Mouse (Mus musculus) urinary bladder, postnatal 25 days (tissue): ENCODE data around the gene Ap1b1.

Experiments
- DNase-seq: peaks from one replicate; pipeline ENCODE4 v3.0.0; 2022; ENCODE audit warnings: low spot score

The Ap1b1 gene

DNA sequence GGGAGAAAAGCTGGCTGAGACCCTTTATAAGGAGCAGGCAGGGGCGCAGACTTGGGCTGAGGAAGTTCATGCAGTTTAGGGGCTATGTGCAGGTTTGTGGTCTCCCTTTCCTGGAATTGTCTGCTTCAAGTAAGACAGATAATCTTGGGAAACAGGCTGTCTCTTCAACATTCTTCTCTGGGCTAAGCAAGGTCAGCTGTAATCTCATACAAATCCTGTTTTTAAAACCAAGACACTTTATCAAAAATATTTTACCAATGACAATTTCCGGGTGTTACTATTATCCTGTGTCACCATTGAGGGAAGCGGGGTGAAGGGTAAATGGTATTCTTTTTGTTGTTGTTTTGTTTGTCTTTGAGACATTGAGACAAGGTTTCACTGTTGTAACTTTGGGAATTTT is 1.8 kb upstream of the Ap1b1 start:
- DNase-seq = no peak

DNA sequence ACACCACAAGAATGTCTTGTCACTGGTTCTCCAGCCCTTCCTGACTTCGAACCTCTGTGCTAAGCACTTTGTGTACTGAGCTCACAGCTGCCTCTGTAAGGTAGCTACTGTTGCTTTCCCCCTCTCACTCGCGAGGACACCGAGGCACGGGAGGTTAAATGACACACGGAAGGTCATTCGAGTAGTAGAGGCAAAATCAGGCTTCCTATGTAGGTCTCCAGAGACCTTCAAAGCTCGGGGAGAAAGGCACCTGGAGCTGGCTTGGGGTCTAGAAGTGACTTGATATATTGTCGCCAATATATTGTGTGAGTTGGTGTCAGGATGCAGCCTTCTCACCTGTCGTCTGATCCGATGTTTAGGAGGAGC is 846 bp downstream of the Ap1b1 start:
- no peak for DNase-seq

DNA sequence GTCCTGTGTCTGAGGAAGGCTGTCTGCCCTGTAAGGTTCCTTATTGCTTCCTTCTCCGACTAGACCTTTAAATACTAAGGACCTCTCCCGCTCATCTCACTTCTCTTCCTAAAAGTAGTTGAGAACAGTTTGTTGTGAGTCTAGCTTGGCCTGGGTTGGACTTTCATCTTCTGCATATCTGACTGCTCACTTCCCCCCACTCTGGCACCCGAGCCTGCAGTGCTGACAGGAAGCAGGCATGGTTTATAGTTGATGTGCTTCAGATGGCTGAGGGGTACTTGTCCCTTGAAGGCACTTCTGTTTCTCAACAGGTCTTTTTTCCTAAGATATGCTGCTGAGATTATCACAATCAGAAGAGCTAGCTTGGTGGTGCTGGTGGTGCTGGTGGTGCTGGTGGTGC is 2.6 kb downstream of the Ap1b1 start:
- DNase-seq = no peak

DNA sequence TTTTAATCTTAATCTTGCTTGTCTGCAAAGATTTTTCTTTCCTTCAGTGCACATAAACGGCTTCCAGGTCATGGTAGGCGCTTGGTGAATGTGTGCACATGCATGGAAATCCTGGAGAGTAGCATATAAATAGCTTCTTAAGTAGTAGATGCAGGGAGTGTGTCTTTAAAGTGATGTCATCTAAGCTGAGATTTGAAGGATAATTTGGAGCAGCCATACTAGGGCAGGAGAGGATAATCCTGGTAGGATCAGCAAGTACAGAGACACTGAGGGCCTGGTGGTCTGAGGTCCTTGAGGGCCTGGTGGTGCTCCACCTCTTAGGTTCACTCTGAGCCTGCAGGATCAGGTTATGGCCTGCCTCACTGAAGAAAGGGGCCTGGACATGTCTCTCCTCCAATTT is 5.8 kb downstream of the Ap1b1 start:
- DNase-seq = no peak

DNA sequence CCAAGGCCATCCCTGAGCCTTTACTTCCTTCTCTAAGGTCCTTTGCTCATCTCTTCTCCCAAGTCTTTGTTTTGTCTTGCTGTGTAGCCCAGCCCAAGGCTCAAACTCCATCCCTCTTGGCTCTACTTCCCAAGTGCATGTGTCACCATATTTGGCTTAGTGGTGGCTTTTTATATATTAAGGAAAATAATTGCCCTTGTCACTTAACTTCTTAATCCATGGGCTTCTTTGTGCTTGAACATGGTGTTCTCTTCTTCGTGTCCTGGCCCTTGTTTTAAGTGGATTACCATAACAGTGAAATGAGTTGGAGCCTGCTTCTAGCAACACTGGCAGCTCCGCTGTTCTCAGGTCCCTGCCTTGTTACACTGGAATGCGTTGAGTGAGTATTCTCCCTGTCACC is 9.1 kb downstream of the Ap1b1 start:
- DNase-seq = no peak

DNA sequence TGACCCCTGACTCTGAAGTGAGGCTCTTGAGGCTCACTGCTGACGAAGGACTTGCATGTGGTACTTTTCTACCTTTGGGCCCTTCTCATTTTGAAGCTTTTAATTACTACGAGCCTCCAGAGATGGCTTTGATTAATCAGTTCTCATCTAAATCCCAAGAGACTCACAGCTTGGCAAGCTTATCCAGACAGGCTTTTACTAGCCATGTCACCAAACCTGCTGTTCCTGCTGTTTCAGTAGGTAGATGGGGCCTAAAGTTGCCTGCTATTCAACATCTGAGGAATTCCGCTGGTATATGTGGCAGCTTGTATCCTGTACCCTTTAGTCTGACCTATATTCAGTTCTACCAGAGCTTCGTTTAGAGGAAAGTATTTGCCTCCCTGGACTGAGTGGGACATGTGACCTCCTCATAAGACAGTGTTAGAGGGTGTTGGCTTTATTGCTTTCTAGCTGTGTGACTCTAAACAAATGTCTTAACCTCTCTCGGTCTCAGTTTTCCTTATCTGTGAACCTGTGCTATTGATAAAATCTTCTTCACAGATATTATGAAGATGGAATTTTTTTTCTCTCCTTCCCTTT is 10.1 kb downstream of the Ap1b1 start:
- DNase-seq = no peak

DNA sequence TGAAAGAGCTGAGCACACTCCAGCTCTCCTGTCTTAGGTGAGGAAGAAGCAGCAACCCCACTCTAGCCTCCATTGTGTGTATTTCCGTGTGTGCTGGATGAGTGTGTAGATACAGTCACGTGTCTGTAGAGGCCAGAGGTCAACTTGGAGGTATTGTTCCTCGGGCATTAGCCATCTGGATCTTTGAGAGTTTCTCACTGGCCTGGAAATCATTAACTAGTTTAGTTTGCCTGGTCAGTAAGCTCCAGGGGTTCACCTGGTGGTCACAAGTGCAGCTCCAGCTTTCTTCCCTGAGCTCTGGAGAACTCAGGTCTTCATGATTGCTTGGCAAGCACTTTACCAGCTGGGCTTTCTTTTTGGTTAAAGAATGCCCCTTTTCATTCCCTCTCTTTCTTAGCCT is 11.7 kb downstream of the Ap1b1 start:
- no peak for DNase-seq

DNA sequence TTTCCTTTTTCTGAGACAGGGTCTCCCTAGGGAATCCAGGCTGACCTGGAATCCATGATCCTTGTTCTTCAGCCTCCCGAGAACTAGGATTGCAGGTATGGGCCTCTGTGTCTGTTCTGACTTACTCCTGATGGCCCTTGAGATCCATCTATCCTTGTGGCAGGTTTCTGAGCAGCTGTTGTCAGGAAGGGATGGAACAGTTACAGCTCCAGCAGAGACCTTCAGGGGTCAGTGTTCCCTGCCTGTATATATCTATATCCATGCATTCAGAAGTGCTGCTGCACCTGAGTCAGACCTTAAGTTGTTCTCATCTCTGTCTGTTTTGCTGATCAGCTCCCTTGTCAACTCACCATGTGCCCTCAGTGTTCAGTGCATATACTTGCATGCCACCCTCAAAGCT is 12.1 kb downstream of the Ap1b1 start:
- no peak for DNase-seq

DNA sequence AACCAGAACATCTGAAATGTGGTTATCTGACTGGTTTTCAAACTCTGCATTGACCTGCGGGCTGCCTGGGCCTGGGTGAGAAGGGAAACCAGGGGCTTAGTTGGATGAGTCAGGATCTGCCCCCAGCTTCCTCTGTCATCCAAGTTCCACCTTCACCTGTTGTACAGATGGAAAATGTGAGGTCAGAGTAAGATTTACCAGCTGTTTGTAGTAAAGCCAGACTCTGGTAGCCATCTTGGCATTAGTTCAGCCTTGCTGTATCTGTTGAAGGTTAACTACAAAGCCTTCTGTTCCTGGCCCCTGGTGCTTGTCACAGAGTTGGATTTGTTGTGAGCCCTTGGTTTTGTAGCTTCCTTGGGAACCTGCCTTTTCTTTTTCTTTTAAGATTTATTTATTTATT is 13.6 kb downstream of the Ap1b1 start:
- DNase-seq = no peak

DNA sequence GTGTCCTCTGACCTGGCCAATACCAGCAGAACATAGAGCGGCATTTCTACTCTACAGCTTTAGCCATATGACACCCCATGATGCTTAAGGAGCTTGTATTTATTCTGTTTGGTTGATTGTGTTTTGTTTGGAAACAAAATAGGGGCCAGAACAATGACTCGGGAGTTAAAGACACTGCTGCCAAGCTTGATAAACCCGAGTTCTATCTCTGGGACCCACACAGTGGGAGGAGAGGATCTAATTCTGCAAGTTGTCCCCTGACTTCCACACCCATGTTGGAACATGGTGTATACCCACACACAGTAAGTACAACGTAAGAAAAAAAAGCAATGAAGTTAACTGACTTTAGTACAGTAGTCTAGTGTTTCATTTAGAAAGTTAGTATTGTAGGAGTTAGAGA is 16.2 kb downstream of the Ap1b1 start:
- DNase-seq = no peak

DNA sequence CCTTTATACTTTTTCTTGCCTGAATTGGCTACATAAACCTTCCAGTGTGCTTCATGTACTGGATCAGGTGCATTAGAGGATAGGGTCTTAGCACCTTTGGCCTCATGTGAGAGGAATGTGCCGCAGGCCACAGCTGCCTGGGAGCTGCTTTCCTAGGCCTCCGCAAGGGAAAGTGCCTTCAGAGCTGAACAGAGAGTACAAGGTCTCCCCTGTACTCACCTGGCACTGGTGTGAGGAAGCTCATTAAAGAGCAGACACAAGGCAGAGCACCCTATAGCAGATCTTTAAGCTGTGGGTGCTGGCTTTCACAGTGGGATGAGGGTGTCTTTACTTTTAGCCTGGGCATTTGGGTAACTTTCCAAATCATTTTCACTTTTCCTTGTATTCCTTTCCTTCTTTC is 18.9 kb downstream of the Ap1b1 start:
- DNase-seq = no peak

DNA sequence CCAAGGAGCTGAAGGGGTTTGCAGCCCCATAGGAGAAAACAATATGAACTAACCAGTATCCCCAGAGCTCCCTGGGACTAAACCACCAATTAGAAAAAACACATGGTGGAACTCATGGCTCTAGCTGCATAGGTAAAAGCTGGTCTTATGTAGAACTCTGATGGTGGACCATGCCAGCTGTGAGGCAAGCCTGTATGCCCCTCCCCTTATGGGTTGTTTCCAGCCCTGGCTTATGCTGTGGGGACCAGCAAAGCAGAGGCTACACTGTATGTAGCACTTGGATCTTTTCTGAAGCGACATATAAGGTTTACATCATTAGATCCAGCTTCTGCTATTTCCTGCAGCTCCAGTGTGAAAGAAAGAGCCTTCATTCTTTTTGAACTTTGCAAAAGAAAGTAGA is 20.6 kb downstream of the Ap1b1 start:
- DNase-seq = no peak

DNA sequence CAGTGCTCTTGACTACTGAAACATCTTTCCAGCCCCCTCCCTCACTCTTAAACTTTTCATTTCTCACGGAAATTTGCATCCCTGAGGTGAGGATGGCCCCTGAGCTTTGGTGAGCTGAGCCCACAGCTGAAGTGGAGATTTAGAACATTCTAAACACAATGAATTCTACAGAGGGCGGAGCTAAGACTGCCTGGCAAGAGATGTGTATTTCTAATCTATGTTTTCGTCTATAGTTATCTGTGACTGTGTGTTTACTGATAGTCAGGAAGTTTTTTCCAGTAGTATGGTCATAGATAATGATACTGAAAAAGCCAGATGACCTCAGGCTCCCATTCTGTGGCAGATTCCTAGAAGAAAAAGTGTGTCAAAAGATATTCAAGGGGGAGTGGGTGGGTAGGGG is 22.2 kb downstream of the Ap1b1 start:
- DNase-seq = no peak

DNA sequence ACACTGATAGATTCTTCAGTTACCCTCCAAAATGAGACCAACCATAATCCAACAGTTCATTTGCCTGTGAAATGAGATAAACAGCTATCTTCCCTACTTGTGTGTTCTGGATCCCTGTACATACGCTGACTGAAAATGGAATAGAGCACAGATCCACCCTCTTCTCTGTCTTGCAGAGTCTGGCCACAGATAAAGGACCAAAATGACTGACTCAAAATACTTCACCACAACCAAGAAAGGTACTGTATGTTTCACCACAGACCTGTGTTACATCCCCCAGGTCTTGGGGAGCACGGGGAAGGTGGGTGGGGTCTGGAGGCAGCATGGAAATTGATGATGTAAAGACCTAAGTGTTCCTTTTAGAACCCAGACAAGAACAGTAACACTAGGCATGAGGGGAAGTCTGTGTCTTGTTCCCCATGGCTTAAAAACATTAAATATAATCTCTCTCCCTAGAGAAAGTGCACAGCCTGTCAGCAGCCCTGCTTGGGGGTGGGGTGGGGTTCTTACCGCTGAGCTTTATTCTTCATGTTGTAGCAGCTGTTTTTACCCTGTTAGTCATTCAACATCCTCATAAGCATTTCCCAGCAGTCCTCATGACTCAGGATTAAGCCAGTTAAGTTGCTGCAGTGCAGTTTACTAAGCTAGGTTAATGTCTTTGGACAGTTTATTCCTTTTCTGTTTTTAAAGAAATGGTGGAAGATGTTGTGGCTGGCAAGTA is 22.9 kb downstream of the Ap1b1 start:
- no peak for DNase-seq

DNA sequence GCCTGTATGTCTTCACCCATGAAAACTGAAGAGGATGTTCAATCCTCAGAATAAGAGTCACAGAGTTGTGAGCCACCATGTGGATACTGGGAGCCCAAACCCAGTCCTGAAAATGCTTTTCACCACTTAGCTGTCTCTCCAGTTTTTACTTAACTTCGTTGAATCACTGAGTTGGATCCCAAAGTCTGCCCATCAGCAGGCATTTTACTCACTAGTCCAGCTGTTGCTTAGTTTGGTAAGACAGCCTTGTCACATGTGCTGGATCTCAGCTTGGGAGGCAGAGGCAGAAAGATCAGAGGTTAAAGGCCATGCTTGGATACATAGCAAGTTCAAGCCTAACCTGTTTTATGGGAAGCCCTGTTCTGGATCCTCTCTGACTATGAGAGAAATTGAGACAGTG is 23.6 kb downstream of the Ap1b1 start:
- DNase-seq = no peak

DNA sequence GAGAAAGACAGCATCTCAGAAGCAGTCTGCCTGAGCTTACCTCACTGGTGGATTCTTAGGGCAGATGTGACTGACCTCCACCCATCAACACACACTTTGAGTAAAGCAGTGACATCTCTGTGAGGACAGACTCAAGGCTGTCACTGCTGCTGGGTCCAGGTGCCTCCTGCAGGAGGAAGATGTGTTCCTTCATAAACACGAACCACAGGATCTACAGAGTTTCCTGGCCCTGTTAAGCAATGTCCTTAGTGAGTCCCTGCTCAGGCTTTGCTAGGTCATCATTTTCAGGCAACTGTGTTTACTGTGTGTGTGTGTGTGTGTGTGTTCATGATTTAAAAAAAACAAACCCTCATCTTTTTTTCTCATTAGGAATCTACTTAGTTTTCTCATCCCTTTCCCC is 24.9 kb downstream of the Ap1b1 start:
- no peak for DNase-seq

DNA sequence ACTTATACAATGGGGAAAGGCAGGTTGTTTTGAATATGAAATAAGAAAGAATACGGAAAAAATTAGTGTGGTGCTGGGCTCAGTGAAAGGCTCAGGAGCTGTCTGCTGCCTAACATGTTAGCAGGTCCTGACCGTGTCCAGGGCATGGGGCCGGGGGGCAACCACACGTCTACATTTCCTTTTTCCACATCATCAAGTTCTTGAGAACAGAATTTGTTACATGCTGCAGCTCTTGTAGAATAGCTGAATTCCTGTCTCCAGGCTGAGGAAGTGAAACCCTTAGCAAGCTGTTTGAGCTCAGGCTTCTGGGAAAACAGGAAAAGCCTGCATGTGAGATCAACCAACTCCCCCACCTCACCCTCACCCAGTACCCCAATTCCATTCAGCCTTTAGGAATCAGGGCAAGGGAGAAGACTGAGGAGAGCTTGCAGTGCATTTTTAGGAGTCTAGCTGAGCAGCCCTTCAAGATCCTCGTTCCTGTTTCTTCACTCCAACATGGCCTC is 25.6 kb downstream of the Ap1b1 start:
- DNase-seq = no peak

DNA sequence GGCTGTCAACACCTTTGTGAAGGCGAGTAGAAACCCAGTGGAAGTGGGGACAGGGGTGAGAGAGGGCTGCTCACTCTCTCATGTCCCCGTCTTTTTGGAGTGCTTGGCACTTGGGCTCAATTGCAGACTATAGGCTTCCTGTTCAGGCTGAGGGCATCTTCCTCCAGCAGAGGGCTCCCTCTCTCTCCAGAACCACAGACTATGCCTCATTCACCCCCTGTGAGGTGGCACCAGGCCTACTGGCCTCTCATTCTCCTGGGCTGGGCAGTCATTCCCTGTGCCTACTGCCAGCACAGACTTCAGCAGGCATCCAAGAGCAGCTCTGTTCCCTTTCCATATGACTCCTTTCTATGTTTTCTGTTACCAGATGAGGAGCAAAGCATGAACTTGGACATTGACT is 29.1 kb downstream of the Ap1b1 start:
- peak; percentile 57 for DNase-seq

DNA sequence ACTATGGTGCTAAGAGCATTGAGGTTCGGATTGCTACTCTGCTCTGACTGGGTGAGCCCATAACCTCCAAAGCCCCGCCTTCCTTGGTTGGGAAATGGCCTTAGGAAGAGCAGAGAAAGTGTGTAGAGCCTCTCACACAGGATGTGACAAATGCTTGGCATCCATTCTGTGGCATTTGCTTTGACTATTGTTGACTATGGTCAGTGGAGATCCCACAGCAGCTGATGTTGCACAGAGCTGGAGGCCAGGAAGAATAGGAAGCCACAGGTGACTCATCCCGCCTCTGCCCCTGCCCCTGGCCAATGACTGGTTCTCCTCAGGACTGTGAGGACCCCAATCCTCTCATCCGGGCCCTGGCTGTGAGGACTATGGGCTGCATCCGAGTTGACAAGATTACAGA is 29.7 kb downstream of the Ap1b1 start:
- DNase-seq = no peak

DNA sequence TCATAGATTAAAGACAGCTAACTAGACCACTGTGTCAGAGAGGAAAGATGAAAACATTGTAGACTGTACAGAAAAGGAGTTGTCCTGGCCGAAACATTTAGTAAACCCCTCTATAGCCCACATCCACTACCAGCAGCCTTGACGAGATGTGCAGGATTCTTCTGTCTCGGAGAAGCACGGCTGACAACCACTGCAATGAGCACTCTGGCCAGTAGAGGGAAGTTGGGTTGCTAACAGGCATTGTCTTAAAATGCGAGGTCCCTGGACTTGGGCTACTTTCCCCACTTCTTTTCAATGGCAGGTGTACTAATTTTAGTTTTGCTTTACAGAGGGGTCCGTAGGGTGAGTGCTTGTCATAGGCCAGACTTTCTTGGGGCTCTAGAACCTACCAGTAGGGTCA is 30.9 kb downstream of the Ap1b1 start:
- DNase-seq = no peak

DNA sequence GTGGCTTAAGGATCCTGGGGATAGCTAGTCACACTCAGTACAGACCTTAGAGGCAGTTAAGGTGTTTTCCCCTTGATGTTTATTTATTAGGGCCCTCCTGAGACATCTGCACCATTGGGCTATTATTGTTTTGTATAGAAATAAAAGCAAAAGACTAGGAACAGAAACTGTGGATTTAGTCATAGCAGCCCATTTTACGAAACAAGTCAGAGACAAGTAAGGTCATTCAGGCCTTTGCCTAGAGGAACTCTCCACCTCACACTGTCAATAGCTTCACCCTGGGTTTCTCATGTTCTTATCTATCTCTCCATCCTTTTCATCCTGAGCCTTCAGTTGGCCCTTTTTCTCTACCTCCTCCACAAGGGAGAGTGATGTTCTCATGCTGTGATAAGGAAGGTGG is 38.5 kb downstream of the Ap1b1 start:
- no peak for DNase-seq

DNA sequence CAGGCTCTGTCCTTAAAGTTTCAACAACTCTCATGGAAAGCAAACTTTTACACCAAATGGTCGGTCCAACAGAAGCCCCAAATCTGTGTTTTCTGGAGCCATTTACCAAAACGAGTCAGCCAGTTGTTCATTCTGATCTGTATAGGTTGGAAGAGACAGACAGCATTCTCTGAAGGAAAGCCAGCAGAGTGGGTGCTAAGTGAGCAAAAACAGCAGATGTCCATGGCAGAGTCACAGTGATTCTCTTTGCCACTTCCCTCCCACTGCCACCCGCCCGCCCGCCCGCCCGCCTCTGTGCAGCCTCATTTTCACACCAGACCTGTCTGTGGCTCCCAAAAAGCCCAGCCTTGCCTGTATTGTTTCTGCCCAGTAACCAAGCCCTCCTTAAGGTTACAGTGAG is 41.6 kb downstream of the Ap1b1 start:
- no peak for DNase-seq

DNA sequence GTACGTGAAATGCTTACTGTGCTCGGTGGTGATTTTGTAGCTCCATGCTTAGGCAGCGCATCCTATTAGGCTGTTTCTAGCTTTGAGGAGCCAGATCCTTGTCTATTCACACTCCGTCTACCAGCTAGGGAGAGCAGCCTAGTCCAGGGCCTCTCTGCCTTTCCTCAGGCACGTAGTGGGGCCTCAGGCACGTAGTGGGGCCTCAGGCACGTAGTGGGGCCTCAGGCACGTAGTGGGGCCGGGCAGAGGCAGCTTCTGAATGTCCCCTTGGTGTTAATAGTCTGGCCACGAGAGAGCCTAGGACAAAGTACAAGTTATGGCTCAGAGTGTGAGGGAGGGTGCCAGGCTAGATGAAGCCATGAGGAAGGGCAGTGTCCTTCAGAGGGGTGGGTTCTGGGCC is 46.1 kb downstream of the Ap1b1 start:
- DNase-seq = no peak

DNA sequence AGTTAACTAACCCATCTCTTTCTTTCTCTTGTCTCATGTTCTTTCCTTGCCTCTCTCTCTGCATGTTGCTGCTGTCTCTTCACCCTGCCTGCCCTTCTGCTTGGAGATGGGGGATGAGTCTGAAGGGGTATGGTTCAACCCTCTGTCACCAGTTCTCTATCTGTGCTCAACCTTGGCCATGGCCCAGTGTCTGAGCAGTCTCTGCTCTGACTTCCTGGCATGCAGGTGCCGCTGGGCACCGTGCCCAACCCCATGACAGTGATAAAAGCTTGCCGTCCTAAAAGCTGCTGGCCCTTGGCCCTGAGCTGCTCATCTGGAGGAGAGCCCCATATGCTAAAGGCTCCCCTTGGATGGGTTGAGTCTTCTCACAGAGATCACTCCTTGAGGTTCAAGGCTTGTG is 46.5 kb downstream of the Ap1b1 start:
- no peak for DNase-seq
